Mouse (Mus musculus) embryo, embryonic 9.5 days (tissue): ENCODE results near the gene Mfng.

ENCODE experiments used
- DNase-seq: peaks from one replicate; pipeline ENCODE4 v3.0.0-alpha.2; 2017; ENCODE audit errors: extremely low spot score

Mfng gene

DNA sequence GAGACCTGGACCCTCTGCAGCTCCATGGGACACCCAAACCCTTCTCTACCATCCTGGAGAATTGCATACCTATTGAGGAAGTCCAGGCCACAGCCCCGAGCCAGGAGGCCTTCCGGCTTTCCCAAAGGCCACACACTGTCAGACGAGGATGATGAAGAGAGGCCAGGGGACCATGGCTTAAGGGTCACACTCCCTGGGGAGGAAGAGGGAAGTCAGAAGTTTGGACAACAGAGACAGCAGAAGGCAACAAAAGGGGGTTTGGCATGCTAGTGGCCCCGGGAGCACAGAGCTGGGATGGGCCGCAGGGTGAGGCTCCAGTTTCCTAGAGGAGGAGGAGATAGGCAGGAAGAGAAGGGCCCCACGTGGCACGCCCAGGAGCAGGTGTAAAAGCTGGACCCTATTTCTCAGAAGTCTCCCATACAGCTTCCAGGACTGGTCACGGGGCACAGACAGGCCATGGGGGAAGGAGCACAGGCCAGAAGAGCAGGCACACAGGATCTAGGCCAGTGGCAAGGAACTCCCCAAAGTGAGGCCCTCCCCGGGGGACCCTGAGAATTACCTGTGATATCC is 14.1 kb upstream of the Mfng start:
- no peak for DNase-seq

DNA sequence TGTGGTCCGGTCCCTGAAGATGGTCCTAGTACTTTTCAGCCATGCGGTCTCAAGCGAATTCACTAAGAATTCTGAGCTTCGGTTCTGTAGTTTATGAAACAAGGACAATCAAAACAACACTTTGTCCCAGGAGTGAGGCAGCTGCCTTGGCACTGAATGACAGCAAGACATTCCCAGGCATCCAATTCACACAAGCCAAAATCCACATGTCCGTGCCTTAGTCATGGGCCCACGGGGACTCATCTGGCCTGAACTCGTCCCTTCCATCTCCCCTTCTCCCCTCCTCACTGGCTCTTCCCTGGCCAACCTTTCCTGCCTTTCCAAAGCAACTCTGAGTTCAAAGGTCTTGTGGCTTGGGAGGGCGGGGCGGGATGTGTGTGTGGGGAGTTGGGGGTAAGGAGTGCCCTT is 13.1 kb upstream of the Mfng start:
- DNase-seq: no peak

DNA sequence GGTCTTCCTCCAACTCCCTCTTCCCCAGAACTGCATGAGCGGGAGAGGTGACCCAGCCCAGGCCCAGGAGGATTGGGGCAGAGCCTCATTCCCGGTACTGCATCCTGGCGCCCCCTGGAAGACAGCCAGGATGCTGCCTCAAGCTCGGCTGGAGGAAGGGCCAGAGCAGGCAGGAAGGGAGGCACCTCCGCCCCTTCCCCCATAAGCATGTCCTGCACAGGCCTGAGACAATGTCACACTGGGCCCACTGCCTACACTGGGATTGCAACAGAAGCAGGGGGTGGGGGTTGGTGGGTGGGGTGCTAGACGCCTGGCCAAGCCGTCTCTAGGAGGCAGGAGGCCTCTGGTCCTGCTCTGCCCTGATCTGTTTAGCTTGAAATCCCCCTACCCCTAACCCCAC is 12.7 kb upstream of the Mfng start:
- peak; percentile 28 for DNase-seq

DNA sequence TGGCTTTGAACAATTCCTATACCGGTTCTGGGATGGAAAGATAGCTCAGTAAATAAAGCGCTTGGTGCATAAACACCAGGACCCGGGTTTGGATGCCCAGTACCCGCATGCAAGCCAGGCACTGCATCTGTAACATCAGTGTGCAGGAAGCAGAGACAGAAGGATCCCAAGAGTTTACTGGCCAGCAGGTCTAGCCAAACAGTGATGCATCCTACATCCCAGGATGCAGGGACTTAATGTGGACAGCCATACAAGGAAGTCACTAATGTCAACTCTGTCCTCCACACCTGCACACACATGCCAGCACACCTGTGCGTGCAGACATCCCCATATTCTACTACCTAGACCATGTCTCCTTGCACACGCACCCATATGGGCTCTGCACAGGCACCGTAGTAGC is 12.0 kb upstream of the Mfng start:
- no peak for DNase-seq

DNA sequence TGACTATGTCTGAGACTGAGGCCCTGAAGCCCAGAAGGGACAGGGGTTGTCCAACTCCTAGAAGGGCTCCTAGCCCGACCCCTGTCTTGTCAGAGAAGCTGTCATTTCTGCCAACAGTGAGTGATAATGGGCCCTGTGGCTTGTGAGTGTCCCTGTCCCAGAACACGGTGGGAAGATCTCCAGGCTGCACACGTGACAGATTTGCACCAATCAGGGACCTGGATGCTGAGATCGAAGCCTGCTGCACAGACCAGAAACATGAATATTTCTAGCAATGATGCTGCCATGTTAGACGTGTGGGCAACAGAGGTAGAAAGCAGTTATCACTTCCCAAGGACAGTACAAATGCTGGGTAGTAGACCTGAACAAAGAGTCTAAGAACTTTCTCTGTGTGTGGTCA is 11.2 kb upstream of the Mfng start:
- no peak for DNase-seq

DNA sequence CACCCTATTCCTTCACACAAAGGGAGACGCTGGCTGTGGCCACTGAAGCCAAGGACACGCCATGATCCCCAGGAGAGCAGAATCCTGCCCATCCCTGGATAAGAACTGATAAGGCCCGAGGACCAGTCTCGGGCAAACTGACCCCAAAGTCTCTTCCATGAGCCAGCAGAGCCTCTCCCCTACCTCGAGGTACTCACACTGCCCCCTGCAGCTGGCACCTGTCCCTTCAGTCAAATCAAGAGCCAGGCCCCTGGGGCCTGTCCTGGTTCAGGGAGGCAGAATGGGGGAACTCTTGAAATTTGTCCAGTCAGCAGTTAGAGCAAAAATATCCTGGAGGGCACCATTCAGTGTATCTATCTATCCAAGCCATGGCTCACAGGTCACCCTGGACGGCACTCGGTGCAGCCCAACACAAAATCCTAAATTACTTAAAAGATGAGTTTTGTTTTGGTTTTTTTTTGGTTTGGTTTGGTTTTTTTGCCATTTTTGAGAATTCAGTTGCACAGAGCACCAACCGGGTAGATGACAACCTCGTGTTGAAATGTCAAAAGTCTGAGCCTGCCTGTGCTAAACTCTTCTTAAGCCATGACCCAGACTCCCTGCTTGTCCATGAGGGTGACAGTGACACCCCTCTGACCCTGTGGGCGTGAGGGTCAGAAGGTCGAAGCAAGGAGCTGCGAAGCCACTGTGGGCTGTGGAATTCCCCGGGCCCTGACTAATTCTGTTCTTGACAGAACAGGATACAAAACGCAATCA is 9.3 kb upstream of the Mfng start:
- no peak for DNase-seq

DNA sequence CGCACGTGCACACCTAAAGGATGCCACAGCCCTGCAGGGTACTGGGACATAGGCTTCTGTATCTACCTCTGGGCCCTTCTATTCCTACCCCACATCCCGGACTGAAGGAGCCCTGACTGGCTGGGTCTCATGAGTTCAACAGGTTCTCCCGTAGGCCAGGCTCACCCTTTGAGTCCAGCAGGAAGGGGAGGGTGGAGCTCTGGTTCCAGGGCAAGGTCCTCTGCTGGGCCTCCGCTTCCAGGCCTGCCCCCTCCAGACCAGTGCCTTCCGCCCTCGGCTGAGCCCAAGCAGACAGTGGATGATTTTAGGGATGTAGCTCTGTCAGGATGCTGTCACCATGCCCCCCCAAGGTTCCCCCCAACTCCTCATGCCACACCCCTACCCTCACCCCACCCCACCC is 7.6 kb upstream of the Mfng start:
- DNase-seq: no peak

DNA sequence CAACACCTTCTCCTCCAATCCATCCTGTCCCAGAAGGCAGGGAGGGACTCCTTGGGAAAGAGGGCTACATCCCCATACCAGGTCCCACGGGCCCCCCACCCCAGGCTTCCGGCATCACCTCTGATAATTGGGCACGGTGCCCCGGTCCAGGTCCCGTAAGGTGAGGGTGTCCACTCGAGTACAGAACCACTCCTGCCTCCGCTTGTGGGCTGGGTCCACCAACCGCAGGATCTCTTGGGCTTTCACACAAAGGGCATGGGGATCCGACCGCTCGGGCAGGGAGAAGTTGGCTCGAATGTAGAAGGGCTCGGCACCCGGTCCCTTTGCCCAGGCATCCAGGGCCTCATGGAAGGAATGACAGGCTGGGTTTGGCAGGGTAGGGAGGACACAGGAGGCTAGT is 7.1 kb upstream of the Mfng start:
- DNase-seq: no peak

DNA sequence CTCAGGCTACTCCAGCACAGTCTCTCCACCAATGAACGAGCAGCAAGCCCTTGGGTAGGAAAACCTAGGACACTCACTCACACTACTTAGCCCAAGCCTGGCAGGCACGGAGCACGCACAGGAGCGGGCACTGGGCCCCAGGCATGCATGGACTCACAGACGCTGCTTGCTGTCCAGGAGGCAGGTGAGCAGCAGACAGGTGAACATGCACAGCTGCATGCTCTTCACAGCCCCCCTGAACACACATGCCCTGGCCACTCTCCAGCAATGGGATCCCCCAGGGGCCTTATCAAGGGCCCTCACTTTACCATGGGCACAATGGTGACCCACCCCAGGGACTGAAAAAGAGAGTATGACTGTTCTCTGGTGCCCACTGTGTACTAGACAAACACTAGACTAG is 6.4 kb upstream of the Mfng start:
- DNase-seq: no peak

DNA sequence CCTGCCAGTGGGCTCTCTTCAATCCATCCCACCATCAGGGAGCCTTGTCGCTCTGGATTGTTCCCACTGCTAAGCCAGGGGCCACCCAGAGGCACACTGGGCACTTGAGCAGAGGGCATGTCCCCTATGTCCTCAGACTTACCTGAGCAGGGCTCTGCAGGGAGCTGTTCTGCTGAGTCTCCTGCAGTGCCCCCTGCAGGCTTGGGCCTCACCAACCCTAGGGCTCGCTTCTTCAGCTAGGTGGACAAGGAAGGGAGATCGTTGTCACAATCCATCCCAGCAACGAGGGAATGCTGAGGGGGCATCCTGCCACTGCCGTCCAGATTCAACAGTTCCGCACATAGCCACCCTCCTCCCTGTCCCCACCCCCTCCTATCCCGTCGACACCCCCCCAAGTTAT is 6.0 kb upstream of the Mfng start:
- DNase-seq: no peak

DNA sequence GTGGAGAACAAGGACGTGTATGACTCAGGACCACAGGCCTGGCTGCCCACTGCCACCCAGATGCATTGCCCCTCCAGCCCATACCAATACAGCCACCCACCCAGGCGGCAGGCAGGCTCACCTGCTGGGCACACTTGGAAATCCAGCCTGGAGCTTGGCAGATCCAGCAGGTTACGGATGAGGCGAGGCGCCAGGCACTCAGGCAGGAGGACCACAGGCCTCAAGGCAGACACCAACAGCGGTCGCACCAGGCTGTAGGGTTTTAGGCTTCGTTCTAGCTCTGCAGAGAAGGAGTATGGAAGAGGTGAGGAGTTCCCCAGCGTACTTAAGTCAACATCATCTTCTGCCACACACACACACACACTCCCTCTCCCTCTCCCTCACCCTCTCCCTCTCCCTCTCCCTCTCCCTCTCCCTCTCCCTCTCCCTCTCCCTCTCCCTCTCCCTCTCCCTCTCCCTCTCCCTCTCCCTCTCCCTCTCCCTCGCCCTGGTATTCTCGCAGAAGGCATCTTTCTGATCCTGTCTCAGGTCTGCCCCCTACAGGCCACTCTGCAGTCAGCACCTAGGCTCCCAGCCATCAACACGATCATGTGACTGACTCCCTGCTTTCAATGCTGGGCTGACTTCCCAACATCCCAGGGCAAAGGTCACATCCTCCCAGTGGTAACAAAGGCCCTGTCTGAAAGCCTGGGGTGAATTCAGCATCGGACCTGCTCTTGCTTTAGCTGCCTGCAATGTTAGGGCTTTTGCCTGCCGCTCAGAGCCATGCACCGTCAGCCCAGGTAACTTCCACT is 5.0 kb upstream of the Mfng start:
- peak; percentile 89 for DNase-seq

DNA sequence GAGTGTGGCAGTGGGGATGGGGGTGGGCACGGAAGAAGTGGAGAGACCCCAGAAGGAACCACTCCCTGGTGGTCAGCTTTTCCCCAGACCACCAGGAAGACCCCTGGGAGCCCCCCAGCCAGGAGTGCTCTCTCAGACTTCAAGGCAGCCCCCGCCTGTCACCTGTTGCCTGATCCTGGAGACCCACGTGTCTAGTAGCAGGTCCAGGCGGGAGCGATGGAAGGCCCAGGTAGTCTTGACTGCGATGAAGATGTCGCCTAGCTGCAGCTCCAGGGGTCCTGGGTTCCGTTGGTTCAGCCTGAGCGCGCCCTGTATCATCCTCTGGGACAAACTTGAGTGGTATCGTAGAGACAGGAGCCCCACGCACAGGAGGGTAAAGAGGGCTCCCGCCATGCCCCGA is 419 bp downstream of the Mfng start:
- no peak for DNase-seq

DNA sequence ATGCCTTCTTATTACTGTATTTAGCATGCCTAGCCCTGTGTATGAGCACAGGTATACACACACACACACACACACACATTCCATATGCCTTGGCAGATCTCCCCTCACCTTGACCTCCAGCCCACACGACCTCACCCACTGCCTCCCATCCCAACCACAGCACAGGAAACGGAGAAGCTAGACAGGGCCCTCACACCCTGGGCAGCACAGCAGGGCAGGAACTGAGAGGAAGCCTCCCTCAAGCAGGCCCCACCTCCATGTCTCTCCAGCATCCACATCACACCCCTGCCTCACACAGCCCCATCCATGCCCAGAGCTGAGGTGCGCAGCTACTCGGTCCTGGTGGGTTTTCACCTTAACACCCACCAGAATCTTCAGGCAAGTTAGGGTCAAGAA is 909 bp downstream of the Mfng start:
- DNase-seq: no peak

DNA sequence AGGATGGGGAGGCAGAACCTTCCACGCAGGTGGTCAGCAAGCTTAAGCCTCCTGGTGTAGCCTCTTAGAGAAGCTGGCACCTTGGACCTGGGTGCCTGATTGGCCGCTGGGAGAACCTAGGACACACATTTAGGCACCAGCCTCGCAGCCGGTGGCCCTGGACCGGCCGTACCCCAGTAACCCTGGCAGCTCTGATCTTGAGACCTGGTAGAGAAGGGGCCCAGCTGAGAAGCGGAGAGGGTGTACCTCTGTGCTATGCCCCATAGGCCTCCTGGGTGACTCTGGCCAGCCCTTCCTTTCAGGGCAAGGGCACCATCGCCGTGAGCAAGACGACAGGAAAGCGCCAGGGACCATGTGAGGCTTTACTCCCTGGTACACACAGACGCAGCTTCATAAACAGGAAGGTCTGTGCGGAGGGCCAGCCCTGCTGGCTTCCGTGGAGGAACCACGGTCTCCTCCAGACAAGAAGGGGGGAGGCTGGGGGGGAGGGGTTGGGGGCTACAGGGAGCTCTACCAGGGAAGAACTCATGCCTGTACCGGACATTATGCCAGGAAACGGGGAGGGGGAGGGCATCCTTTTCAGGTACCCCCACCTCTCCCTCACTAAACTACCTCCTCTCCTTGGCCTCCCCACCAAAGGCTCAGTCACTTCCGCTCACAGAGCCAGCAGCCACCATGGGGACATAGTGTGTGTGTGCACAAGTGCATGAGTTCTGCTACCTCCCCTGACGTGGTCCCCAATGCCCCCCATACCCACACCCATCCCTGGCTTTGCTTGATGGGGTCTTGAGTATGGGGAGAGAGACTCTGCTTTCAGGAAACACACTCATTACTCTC is 1.5 kb downstream of the Mfng start:
- no peak for DNase-seq

DNA sequence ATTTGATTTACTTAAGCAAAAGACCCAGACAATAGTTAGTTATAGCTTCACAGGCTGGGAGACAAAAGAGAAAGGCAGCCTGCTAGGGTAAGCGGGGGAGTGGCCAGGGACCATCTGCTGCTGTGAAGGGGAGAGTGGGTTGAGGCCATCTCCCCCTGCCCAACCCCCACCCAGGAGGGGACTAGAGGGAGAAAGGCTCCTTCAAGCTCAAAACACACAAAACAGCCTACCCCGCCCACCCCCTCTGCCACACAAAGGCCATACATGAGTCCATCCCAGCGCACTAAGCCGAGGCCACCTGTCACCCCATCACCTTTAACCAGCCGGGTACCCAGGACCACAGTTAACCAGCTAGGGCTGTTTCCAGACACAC is 2.3 kb downstream of the Mfng start:
- peak; percentile 73 for DNase-seq

DNA sequence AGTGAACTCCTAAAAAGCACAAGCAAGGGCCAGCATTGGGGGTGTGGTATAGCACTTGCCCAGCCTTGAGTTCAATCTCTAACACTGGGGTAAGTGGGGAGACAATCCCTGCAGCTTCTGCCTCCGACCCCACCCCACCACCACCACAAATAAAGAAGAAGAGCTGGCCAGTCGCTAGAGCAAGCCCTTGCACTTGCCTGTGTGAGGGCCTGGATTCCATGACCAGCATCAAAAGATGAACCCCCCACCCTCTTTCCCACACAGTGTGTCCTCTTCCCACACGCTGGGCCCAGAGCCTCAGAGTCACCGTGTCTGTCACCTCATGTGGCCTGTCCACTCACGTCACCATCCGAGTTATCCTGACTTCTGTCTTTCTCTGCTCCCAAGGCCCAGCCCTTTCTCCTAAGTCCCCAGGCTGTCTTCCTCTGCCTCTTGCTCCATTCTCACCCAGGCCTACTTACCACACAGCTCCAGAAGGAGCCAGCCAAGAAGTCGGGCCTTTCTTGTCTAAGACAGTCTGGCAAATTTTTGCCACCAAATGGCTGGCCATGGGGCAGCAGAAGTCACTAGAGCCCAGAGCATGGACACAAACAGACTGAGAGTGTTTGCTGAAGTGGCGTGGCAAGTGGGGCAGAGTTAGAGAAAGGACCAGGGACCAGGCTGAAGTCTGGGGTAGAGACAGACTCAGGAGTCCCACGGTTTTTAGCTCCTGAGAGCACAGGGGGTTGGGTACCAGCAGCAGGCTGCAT is 2.9 kb downstream of the Mfng start:
- DNase-seq: no peak

DNA sequence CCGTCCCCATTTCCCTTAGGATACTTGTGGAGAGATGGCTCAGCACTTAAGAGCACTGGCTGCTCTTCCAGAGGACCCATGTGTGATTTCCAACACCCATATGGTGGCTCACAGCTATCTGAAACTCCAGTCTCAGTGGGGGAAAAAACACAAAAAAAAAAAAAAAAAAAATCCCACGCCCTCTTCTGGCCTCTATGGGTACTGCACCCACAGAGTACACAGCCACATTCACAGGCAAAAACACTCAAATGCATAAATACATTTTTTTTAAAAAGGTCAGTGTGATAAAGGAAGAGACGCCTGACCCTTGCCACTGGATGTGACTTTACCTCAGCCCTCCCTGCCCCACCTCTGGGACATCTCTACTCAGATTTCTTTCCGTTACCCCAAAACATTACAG is 4.2 kb downstream of the Mfng start:
- no peak for DNase-seq

DNA sequence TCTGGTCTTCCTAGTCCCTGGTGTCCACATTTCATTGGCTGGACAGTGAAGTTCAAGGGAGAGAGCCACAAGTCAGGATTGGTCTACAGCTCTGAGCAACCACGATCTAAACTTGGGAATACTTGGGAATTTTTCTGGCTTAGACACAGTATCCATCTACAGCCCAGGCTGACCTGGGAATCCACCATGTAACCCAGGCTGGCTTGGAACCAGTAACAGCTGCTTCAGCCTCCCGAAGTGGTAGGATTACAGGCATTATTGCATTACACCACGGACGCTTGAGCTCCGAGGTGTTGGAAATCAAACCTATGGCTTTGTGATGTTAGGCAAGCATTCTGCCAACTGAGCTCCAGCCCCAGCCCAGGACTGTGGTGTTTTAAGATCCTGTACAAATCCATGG is 9.6 kb downstream of the Mfng start:
- no peak for DNase-seq

DNA sequence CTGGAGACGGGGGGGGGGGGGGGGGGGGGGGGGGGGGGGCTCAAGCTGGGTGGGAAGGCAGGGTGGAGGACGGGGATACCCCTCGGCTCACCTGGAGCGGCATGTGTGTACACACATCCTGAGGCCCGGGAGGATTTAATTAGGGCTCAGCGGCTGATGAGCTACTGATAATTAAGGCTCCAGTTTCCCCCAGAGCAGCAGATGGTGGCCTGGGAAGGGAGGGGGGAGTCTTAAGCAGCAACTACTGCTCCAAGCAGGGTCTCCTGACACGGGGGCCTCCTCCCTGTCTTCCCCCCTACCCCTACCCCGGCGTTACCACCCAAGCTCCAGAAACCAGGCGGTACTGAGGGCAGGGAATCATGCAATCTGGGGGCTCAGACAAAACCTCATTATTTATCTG is 10.1 kb downstream of the Mfng start:
- no peak for DNase-seq

DNA sequence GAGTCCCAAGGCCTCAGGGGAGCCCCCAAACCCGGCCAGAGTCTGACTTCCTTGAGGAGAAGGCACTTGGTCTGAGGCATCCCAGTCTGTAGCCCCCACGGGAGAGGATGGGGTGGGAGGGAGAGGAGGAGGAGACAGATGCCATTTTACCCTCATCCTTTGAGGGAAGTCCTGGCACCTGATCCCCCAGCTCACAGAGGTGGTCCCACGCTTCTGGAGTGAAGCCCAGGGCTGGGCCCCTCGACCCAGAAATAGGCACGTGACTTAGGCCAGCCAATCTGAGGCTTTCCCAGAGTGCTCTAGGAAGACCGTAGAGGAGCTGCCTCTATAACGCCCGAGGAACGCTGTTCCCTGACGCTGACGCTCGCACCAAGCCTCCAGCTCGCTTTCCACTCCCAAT is 12.2 kb downstream of the Mfng start:
- no peak for DNase-seq

DNA sequence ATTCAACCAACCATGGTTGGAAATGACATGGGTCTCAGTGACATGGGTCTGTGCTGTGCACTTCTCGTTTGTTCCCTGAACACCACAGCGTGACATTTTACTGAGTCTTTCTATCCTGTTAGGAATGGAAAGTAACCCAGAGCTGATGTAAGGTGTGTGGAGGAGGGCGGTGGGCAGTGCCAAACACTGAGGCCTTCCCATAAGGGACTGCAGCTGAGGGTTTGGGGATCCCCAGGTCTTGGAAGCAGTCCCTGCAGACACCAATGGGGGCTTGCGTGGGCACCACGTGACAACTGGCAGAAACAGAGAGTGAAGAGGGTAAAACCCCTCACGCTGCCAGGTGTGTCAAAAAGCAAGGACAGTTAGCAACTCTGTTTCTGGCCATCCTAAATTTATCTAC is 15.1 kb downstream of the Mfng start:
- DNase-seq: no peak
